Mouse (Mus musculus) stomach, embryonic 14.5 days (tissue): Measurements from ENCODE around the gene Fanci. TPM values are rescaled to one million over a fixed set of nuclear protein-coding genes. Genes with fewer than 3 reads are reported as not detected.
A peak's percentile ranks its signal among the peaks of the same experiment; 100 is the strongest.

ENCODE experiments used
- ATAC-seq: fragments of 200-750 bp; cut with Nextera tagmentation; 2 replicates; pipeline ENCODE4 v1.8.0; 2017; ENCODE audit warnings: low read depth, moderate TSS enrichment; ENCODE audit not compliant: insufficient number of reproducible peaks, insufficient read depth, low FRiP score
- H3K27ac ChIP-seq: fragments of 300-500 bp; sonication (generic); 2 replicates; pipeline ENCODE4 v1.5.1; 2014; ENCODE audit warnings: mild to moderate bottlenecking, low read length, moderate library complexity, mixed read lengths
- H3K27me3 ChIP-seq: fragments of 300-500 bp; sonication (generic); 2 replicates; pipeline ENCODE4 v1.6.1; 2014; ENCODE audit warnings: low read length, control low read depth, mixed read lengths; ENCODE audit not compliant: control insufficient read depth, insufficient read depth
- H3K36me3 ChIP-seq: fragments of 300-500 bp; sonication (generic); 2 replicates; pipeline ENCODE4 v1.6.1; 2014; ENCODE audit warnings: mild to moderate bottlenecking, control low read depth, low read length, moderate library complexity, mixed read lengths; ENCODE audit not compliant: control insufficient read depth, insufficient read depth
- H3K4me1 ChIP-seq: fragments of 300-500 bp; sonication (generic); 2 replicates; pipeline ENCODE4 v1.6.1; 2014; ENCODE audit warnings: low read length, control low read depth, mixed read lengths; ENCODE audit not compliant: control insufficient read depth, insufficient read depth
- H3K4me2 ChIP-seq: fragments of 300-500 bp; sonication (generic); replicated peaks from 2 replicates; pipeline ENCODE4 v1.6.1; 2014; ENCODE audit warnings: low read depth, low read length, control low read depth
- H3K4me3 ChIP-seq: fragments of 300-500 bp; sonication (generic); 2 replicates; pipeline ENCODE4 v1.5.1; 2014; ENCODE audit warnings: low read depth, low read length, control low read depth
- H3K9ac ChIP-seq: fragments of 300-500 bp; sonication (generic); replicated peaks from 2 replicates; pipeline ENCODE4 v1.6.1; 2014; ENCODE audit warnings: low read depth, mild to moderate bottlenecking, control low read depth, low read length, moderate library complexity, mixed read lengths
- H3K9me3 ChIP-seq: fragments of 300-500 bp; sonication (generic); 2 replicates; pipeline ENCODE4 v1.6.1; 2016; ENCODE audit warnings: low read depth, low read length, control low read depth; ENCODE audit not compliant: control insufficient read depth
- WGBS: fragments of 180-500 bp; shearing (Covaris S2); extraction: QIAGEN DNeasy Blood & Tissue Kit; methylation state at CpG from one replicate; pipeline ENCODE4 v1.1.7; 2014; 5-methylcytosine and 5-hydroxymethylcytosine counted together
- polyA plus RNA-seq: library from polyadenylated mRNA; unstranded; fragments of >200 nt; fragmentation: Nextera tagmentation; extraction: Ambion mirVana; gene quantifications from 2 replicates; pipeline ENCODE4 v1.2.1, GENCODE M21; 2014

Gene Fanci
- 11.4 and 11.5 TPM in 2 replicates for polyA plus RNA-seq

- Histone ChIP-seq H3K27me3 (no peaks in the 10 kb centered on the region), H3K9ac (peak within 1 kb of the TSS; percentile 48; the same call in 1 of the 2 replicates), H3K9me3 (no peaks in the 10 kb centered on the region), H3K4me3 (peak within 1 kb of the TSS; percentile 56), H3K27ac (peak within 1 kb of the TSS; percentile 59), H3K36me3 (no peaks in the 10 kb centered on the region), H3K4me2 (peak within 1 kb of the TSS; percentile 92), H3K4me1 (peaks cover 6% of the 10 kb centered on the region)
- WGBS = under 1% methylated on average over 44 of the region's 44 CpGs
- ATAC-seq = peak; percentile 91
Observed at GRCm38 (mm10) chr7:79391883-79392649, at the start of gene Fanci. Gene Fanci, plus strand, starts transcription at chr7:79391929.

- Histone ChIP-seq H3K36me3 (peaks cover 16% of the 10 kb centered on the region), H3K4me2 (no peak overlapping the region), H3K9ac (no peak overlapping the region), H3K4me1 (no peaks in the 10 kb centered on the region), H3K9me3 (no peaks in the 10 kb centered on the region), H3K27ac (no peak overlapping the region), H3K4me3 (no peak overlapping the region), H3K27me3 (no peaks in the 10 kb centered on the region)
- ATAC-seq = no peak
- WGBS = 54% methylated on average over 4 of the region's 4 CpGs
Observed at GRCm38 (mm10) chr7:79345902-79346301, 45.8 kb upstream of the Fanci start.

- no peaks in the 10 kb centered on the region for H3K4me1 ChIP-seq
- H3K27me3 ChIP-seq = no peaks in the 10 kb centered on the region
- H3K27ac ChIP-seq = no peak overlapping the region
- no peak overlapping the region for H3K4me3 ChIP-seq
- WGBS = 65% methylated on average over 8 of the region's 8 CpGs
- peaks cover 18% of the 10 kb centered on the region for H3K36me3 ChIP-seq
- H3K9ac ChIP-seq = no peak overlapping the region
- ATAC-seq = no peak
- no peaks in the 10 kb centered on the region for H3K9me3 ChIP-seq
- H3K4me2 ChIP-seq = no peak overlapping the region
Observed at GRCm38 (mm10) chr7:79346555-79347075, 45.1 kb upstream of the Fanci start.

- WGBS = 77% methylated on average over 13 of the region's 13 CpGs
- Histone ChIP-seq H3K36me3 (peaks cover 18% of the 10 kb centered on the region), H3K4me3 (no peak overlapping the region), H3K9me3 (no peaks in the 10 kb centered on the region), H3K27ac (no peak overlapping the region), H3K9ac (no peak overlapping the region), H3K27me3 (no peaks in the 10 kb centered on the region), H3K4me2 (no peak overlapping the region), H3K4me1 (no peaks in the 10 kb centered on the region)
- ATAC-seq = no peak
Observed at GRCm38 (mm10) chr7:79347108-79347813, 44.5 kb upstream of the Fanci start.

- H3K4me2 ChIP-seq = no peak overlapping the region
- H3K36me3 ChIP-seq = peaks cover 20% of the 10 kb centered on the region
- no peaks in the 10 kb centered on the region for H3K27me3 ChIP-seq
- no peak overlapping the region for H3K27ac ChIP-seq
- no peaks in the 10 kb centered on the region for H3K9me3 ChIP-seq
- WGBS = 86% methylated on average over 8 of the region's 8 CpGs
- no peak for ATAC-seq
- H3K4me1 ChIP-seq = no peaks in the 10 kb centered on the region
- no peak overlapping the region for H3K9ac ChIP-seq
- no peak overlapping the region for H3K4me3 ChIP-seq
Observed at GRCm38 (mm10) chr7:79348816-79349215, 42.9 kb upstream of the Fanci start.

GRCm38 (mm10) chr7:79349738-79350386 is 41.9 kb upstream of the Fanci start:
- H3K4me1 ChIP-seq = no peaks in the 10 kb centered on the region
- H3K4me3 ChIP-seq = no peak overlapping the region
- H3K9ac ChIP-seq = no peak overlapping the region
- no peak overlapping the region for H3K4me2 ChIP-seq
- H3K27me3 ChIP-seq = no peaks in the 10 kb centered on the region
- H3K27ac ChIP-seq = no peak overlapping the region
- no peaks in the 10 kb centered on the region for H3K9me3 ChIP-seq
- peak; percentile 61; the same call in 1 of the 2 replicates for ATAC-seq
- 40% methylated on average over 12 of the region's 12 CpGs for WGBS
- H3K36me3 ChIP-seq = peaks cover 27% of the 10 kb centered on the region

GRCm38 (mm10) chr7:79358350-79359182 is 33.2 kb upstream of the Fanci start:
- Histone ChIP-seq H3K27me3 (no peaks in the 10 kb centered on the region), H3K4me1 (no peaks in the 10 kb centered on the region), H3K9me3 (no peaks in the 10 kb centered on the region), H3K4me2 (no peak overlapping the region), H3K4me3 (no peak overlapping the region), H3K36me3 (peaks cover 33% of the 10 kb centered on the region), H3K27ac (no peak overlapping the region), H3K9ac (no peak overlapping the region)
- 52% methylated on average over 15 of the region's 15 CpGs for WGBS
- no peak for ATAC-seq

- Histone ChIP-seq H3K9ac (no peak overlapping the region), H3K4me3 (no peak overlapping the region), H3K9me3 (no peaks in the 10 kb centered on the region), H3K4me1 (no peaks in the 10 kb centered on the region), H3K27ac (no peak overlapping the region), H3K27me3 (no peaks in the 10 kb centered on the region), H3K36me3 (peaks cover 28% of the 10 kb centered on the region), H3K4me2 (no peak overlapping the region)
- ATAC-seq = no peak
- 86% methylated on average over 3 of the region's 3 CpGs for WGBS
Observed at GRCm38 (mm10) chr7:79359183-79359435, 32.6 kb upstream of the Fanci start.
